Mouse (Mus musculus) small intestine, adult 2 months (tissue): ENCODE data around the gene Lztr1. TPM values are rescaled to one million over a fixed set of nuclear protein-coding genes. Genes with fewer than 3 reads are reported as not detected.
A peak's percentile ranks its signal among the peaks of the same experiment; 100 is the strongest.

Source experiments
- H3K27ac ChIP-seq: fragments of 200-500 bp; 2 replicates; pipeline ENCODE4 v1.5.1; 2012; ENCODE audit warnings: low read depth, low read length, control low read depth, inconsistent platforms; ENCODE audit not compliant: insufficient read depth
- H3K27me3 ChIP-seq: fragments of 200-500 bp; 2 replicates; pipeline ENCODE4 v1.6.1; 2012; ENCODE audit warnings: mild to moderate bottlenecking, moderate library complexity, low read length, inconsistent platforms; ENCODE audit not compliant: control insufficient read depth, insufficient read depth
- H3K36me3 ChIP-seq: fragments of 200-500 bp; 2 replicates; pipeline ENCODE4 v1.6.1; 2012; ENCODE audit warnings: mild to moderate bottlenecking, low read length, control low read depth, inconsistent platforms; ENCODE audit not compliant: control insufficient read depth, insufficient read depth
- H3K4me1 ChIP-seq: fragments of 200-500 bp; 2 replicates; pipeline ENCODE4 v1.6.1; 2012; ENCODE audit warnings: low read length, inconsistent platforms, mixed read lengths; ENCODE audit not compliant: control insufficient read depth, insufficient read depth, insufficient read length
- H3K4me3 ChIP-seq: fragments of 200-500 bp; 2 replicates; pipeline ENCODE4 v1.5.1; 2012; ENCODE audit warnings: low read depth, mild to moderate bottlenecking, control low read depth, inconsistent platforms, low read length, moderate library complexity
- CTCF ChIP-seq: fragments of 200-500 bp; IDR thresholded peaks from 2 replicates; pipeline ENCODE4 v1.5.1; 2012; ENCODE audit warnings: low read depth, mild to moderate bottlenecking, control low read depth, inconsistent platforms, low read length, moderate library complexity, mixed read lengths; ENCODE audit not compliant: insufficient replicate concordance, insufficient read length; ENCODE audit errors: extremely low read depth
- POLR2A ChIP-seq: fragments of 200-500 bp; IDR thresholded peaks from 2 replicates; pipeline ENCODE4 v1.6.1; 2012; ENCODE audit warnings: low read depth, mild to moderate bottlenecking, control low read depth, inconsistent platforms, low read length, moderate library complexity
- WGBS: fragments of 180-500 bp; shearing (Covaris S2); methylation state at CpG from one replicate; pipeline ENCODE4 v1.1.7; 2018; 5-methylcytosine and 5-hydroxymethylcytosine counted together
- polyA plus RNA-seq: library from polyadenylated mRNA; depleted of rRNA; stranded (reverse); fragments of >200 nt; gene quantifications from 2 replicates; pipeline ENCODE4 v1.2.3, GENCODE M21; 2012

The Lztr1 gene
- polyA plus RNA-seq, 1 experiment: 197 TPM

- H3K36me3 ChIP-seq: peaks cover 18% of the 10 kb centered on the region
- H3K27ac ChIP-seq: peak overlapping the region; percentile 84
- H3K27me3 ChIP-seq: no peaks in the 10 kb centered on the region
- WGBS: 2% methylated on average over 9 of the region's 9 CpGs
- H3K4me1 ChIP-seq: peaks cover 17% of the 10 kb centered on the region; the same call in 1 of the 2 replicates
- peak overlapping the region; percentile 69 for H3K4me3 ChIP-seq
- peak; percentile 6; the same call in 1 of the 2 replicates for TF ChIP-seq POLR2A
- TF ChIP-seq CTCF: no peak
Measured at GRCm38 (mm10) chr16:17509240-17509597, 731 bp downstream of the Lztr1 start.

GRCm38 (mm10) chr16:17510143-17510542 lies 1.7 kb downstream of the Lztr1 start:
- peaks cover 17% of the 10 kb centered on the region; the same call in 1 of the 2 replicates for H3K4me1 ChIP-seq
- H3K4me3 ChIP-seq: no peak overlapping the region
- H3K36me3 ChIP-seq: peaks cover 18% of the 10 kb centered on the region
- WGBS: 88% methylated on average over 2 of the region's 2 CpGs
- TF ChIP-seq CTCF (no peak), POLR2A (no peak)
- no peak overlapping the region for H3K27ac ChIP-seq
- H3K27me3 ChIP-seq: no peaks in the 10 kb centered on the region

GRCm38 (mm10) chr16:17510686-17511085 lies 2.2 kb downstream of the Lztr1 start:
- Histone ChIP-seq H3K27me3 (no peaks in the 10 kb centered on the region), H3K4me3 (no peak overlapping the region), H3K36me3 (peaks cover 22% of the 10 kb centered on the region), H3K27ac (no peak overlapping the region), H3K4me1 (peaks cover 17% of the 10 kb centered on the region; the same call in 1 of the 2 replicates)
- TF ChIP-seq POLR2A (no peak), CTCF (no peak)
- 15% methylated on average over 2 of the region's 2 CpGs for WGBS

GRCm38 (mm10) chr16:17511431-17511830 lies 2.9 kb downstream of the Lztr1 start:
- Histone ChIP-seq H3K36me3 (peaks cover 26% of the 10 kb centered on the region), H3K4me3 (no peak overlapping the region), H3K27me3 (no peaks in the 10 kb centered on the region), H3K27ac (no peak overlapping the region), H3K4me1 (peaks cover 17% of the 10 kb centered on the region; the same call in 1 of the 2 replicates)
- WGBS: 97% methylated on average over 4 of the region's 4 CpGs
- TF ChIP-seq POLR2A: no peak
- no peak for TF ChIP-seq CTCF

GRCm38 (mm10) chr16:17518910-17519309 lies 10.4 kb downstream of the Lztr1 start:
- WGBS: 61% methylated on average over 2 of the region's 2 CpGs
- TF ChIP-seq POLR2A: no peak
- TF ChIP-seq CTCF: no peak
- Histone ChIP-seq H3K27me3 (no peaks in the 10 kb centered on the region), H3K36me3 (peaks cover 65% of the 10 kb centered on the region), H3K27ac (no peak overlapping the region), H3K4me3 (no peak overlapping the region), H3K4me1 (no peaks in the 10 kb centered on the region)

GRCm38 (mm10) chr16:17524156-17524555 lies 15.7 kb downstream of the Lztr1 start:
- Histone ChIP-seq H3K4me3 (no peak overlapping the region), H3K4me1 (peaks cover 8% of the 10 kb centered on the region; the same call in 1 of the 2 replicates), H3K27ac (no peak overlapping the region), H3K27me3 (no peaks in the 10 kb centered on the region), H3K36me3 (peaks cover 78% of the 10 kb centered on the region)
- WGBS: 93% methylated on average over 11 of the region's 11 CpGs
- TF ChIP-seq CTCF: no peak
- TF ChIP-seq POLR2A: no peak

- 79% methylated on average over 3 of the region's 3 CpGs for WGBS
Measured at GRCm38 (mm10) chr16:17525524-17525923, 17.0 kb downstream of the Lztr1 start.

More at GRCm38 (mm10) chr16:17525524-17525923, 17.0 kb downstream of the Lztr1 start:
- TF ChIP-seq CTCF (no peak), POLR2A (no peak)
- Histone ChIP-seq H3K27ac (peak overlapping the region; percentile 76), H3K4me1 (peaks cover 12% of the 10 kb centered on the region), H3K36me3 (peaks cover 66% of the 10 kb centered on the region), H3K27me3 (no peaks in the 10 kb centered on the region), H3K4me3 (no peak overlapping the region)
